Mouse (Mus musculus): Measurements from ENCODE around the gene Gm5773. TPM values are rescaled to one million over a fixed set of nuclear protein-coding genes. Genes with fewer than 3 reads are reported as not detected.
"Not testable (repeated sequence)": the region's sequence is repeated elsewhere in the genome, so short reads cannot be mapped to it uniquely, and the experiment has no call there.

The Gm5773 gene
- not detected in 2 replicates for polyA plus RNA-seq (2015; fragmentation: Nextera tagmentation; extraction: Ambion mirVana)

GRCm38 (mm10) chr3:93772700-93773099 lies at the start of gene Gm5773:
Gene Gm5773 (plus strand): TSS chr3:93773000.
- H3K4me3 ChIP-seq; H3K9ac ChIP-seq; H3K36me3 ChIP-seq; H3K27ac ChIP-seq (replicated peaks); H3K4me2 ChIP-seq; ATAC-seq (ENCODE audit: low read depth); H3K9me3 ChIP-seq; H3K27me3 ChIP-seq; H3K4me1 ChIP-seq (replicated peaks): not testable (repeated sequence)
- 92% methylated on average over 1 of the region's 1 CpGs for WGBS

- not testable (repeated sequence) for H3K27ac ChIP-seq (replicated peaks); H3K9ac ChIP-seq; H3K4me2 ChIP-seq; ATAC-seq (ENCODE audit: low read depth); H3K4me1 ChIP-seq (replicated peaks); H3K36me3 ChIP-seq; H3K27me3 ChIP-seq; H3K9me3 ChIP-seq; H3K4me3 ChIP-seq
- 95% methylated on average over 1 of the region's 1 CpGs for WGBS
Measured at GRCm38 (mm10) chr3:93745475-93745874, 27.3 kb upstream of the Gm5773 start.

GRCm38 (mm10) chr3:93754022-93754421 lies 18.8 kb upstream of the Gm5773 start:
- WGBS: 92% methylated on average over 18 of the region's 18 CpGs
- H3K4me3 ChIP-seq: not testable (repeated sequence)

GRCm38 (mm10) chr3:93796098-93796497 lies 23.3 kb downstream of the Gm5773 start, which contains the start of gene Tdpoz4:
Gene Tdpoz4 (plus strand): TSS chr3:93796398.
- H3K27ac ChIP-seq (replicated peaks); H3K9me3 ChIP-seq; H3K9ac ChIP-seq; H3K4me1 ChIP-seq (replicated peaks); H3K4me2 ChIP-seq; H3K4me3 ChIP-seq; ATAC-seq (ENCODE audit: low read depth); H3K36me3 ChIP-seq; H3K27me3 ChIP-seq: not testable (repeated sequence)

More at GRCm38 (mm10) chr3:93754022-93754421, 18.8 kb upstream of the Gm5773 start:
- not testable (repeated sequence) for H3K27me3 ChIP-seq; H3K4me1 ChIP-seq (replicated peaks); H3K36me3 ChIP-seq; H3K9ac ChIP-seq; H3K4me2 ChIP-seq; H3K9me3 ChIP-seq; ATAC-seq (ENCODE audit: low read depth); H3K27ac ChIP-seq (replicated peaks)

GRCm38 (mm10) chr3:93813341-93813740 lies 40.5 kb downstream of the Gm5773 start:
- ATAC-seq (ENCODE audit: low read depth); H3K4me3 ChIP-seq; H3K27me3 ChIP-seq; H3K9me3 ChIP-seq; H3K36me3 ChIP-seq; H3K4me1 ChIP-seq (replicated peaks); H3K4me2 ChIP-seq; H3K27ac ChIP-seq (replicated peaks); H3K9ac ChIP-seq: not testable (repeated sequence)

Other genes with a start within 250 kb of the Gm5773 start
- gene S100a10, start 217.9 kb upstream of the Gm5773 start, polyA plus RNA-seq (2015; fragmentation: Nextera tagmentation; extraction: Ambion mirVana): 363 and 435 TPM in 2 replicates
- not detected in 2 replicates for gene Tdpoz2, start 120.3 kb upstream of the Gm5773 start, polyA plus RNA-seq (2015; fragmentation: Nextera tagmentation; extraction: Ambion mirVana)
- not detected in 2 replicates for gene Tdpoz1, start 96.7 kb upstream of the Gm5773 start, polyA plus RNA-seq (2015; fragmentation: Nextera tagmentation; extraction: Ambion mirVana)
- gene Gm37596, start 79.9 kb upstream of the Gm5773 start, polyA plus RNA-seq (2015; fragmentation: Nextera tagmentation; extraction: Ambion mirVana): not detected in 2 replicates
- gene Tdpoz4, start 23.4 kb downstream of the Gm5773 start, polyA plus RNA-seq (2015; fragmentation: Nextera tagmentation; extraction: Ambion mirVana): not detected in 2 replicates
- gene Tdpoz3, start 53.0 kb downstream of the Gm5773 start, polyA plus RNA-seq (2015; fragmentation: Nextera tagmentation; extraction: Ambion mirVana): not detected in 2 replicates
- not detected in 2 replicates for gene Gm9117, start 170.5 kb downstream of the Gm5773 start, polyA plus RNA-seq (2015; fragmentation: Nextera tagmentation; extraction: Ambion mirVana)
- not detected in 2 replicates for gene Tdpoz5, start 188.3 kb downstream of the Gm5773 start, polyA plus RNA-seq (2015; fragmentation: Nextera tagmentation; extraction: Ambion mirVana)

Measured in neural tube, embryonic 13.5 days (tissue).